Mouse (Mus musculus): Measurements from ENCODE around the gene Srek1ip1.

Srek1ip1 gene

GRCm38 (mm10) chr13:104792184-104792583 lies at the start of gene Srek1ip1:
Gene Srek1ip1 (plus strand): TSS chr13:104792484.
- no peak for DNase-seq (ENCODE audit: low spot score)

GRCm38 (mm10) chr13:104742866-104743265 lies 49.4 kb upstream of the Srek1ip1 start:
- DNase-seq (ENCODE audit: low spot score), result no peak

GRCm38 (mm10) chr13:104747032-104747431 lies 45.3 kb upstream of the Srek1ip1 start:
- DNase-seq (ENCODE audit: low spot score), result no peak

DNA sequence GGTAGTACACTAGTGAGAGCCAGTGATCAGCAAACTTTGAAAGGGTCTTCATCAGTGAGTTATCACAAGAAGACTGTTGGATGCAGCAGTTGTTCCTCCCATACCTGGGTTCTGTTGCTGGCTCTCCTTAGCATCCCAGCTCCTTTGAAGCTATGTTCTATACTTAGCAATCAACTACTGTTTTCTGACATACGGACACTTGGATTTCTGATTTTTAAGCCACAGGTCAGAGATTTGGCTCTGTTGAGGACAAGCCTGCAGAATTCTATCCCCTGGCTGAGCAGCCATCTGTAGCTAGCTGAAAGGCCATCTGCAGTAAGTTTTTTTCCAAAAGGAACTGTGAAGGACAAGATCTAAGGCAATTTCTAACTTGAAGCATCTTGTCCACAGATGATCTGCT lies 32.9 kb upstream of the Srek1ip1 start:
- DNase-seq (ENCODE audit: low spot score), result no peak

GRCm38 (mm10) chr13:104762401-104762800 lies 29.9 kb upstream of the Srek1ip1 start:
- DNase-seq (ENCODE audit: low spot score), result no peak

DNA sequence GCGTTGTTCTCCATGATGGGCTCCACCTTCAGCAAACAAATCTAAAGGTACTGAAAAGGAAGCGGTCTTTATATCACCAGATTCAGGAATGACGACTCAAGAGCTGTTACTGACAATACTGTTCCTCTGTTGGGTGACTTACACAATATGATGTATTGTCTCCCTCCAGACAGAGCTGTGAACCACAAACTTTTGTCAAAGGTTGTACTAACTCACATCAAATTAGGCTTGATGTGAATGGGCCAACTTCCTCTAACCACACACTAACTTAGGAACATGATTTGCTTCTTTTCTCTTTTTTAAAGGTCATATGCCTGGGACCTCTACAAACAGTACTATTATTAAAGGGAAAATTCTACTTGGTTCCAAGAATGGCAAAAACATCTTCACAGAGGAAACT lies 29.1 kb upstream of the Srek1ip1 start:
- DNase-seq (ENCODE audit: low spot score), result no peak

DNA sequence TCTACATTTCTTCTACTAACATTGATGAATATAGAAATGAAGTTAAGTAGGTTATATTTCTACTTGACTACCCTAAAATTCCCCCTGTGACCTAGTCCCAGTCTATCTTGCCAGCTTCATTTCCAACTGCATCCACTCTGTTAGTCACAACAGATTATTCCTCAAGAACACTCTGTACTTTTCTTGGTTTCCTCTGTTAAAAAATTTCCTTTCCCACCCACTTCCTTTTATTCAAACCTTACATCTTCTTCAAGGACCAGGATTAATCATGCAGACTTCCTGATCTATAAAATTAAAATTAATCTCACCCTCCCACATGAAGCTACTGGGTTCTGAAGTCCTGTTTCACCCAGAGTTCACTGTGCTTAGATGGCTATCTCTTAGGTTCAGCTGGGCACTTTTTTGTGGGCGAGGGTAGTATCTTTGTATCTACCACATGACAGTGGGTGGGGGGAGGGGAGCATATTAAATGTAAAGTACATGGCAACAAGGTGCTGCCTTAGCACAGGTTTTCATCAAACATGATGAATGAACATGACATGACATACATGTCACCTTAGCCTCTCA lies 13.1 kb upstream of the Srek1ip1 start:
- no peak for DNase-seq (ENCODE audit: low spot score)

- DNase-seq (ENCODE audit: low spot score), result no peak
Measured at GRCm38 (mm10) chr13:104787260-104787659, 5.0 kb upstream of the Srek1ip1 start.

DNA sequence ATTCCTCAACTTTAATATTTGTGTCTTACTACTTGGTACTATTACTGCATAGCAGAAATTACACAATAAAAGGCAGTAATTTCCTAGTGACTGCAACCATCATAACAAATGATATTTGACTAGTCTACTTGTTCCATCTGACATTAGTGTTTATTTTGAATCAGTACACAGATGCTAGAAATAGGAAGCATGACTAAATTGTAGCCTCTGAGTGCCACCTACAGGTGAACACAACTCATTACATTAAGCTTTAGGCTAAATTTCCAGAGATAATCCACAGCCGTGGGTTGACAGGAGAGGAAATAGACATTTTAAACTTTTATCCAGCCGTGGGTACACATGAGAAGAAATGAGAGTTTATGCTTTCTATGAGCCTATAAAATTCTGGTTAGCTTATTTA lies 2.6 kb upstream of the Srek1ip1 start:
- no peak for DNase-seq (ENCODE audit: low spot score)

DNA sequence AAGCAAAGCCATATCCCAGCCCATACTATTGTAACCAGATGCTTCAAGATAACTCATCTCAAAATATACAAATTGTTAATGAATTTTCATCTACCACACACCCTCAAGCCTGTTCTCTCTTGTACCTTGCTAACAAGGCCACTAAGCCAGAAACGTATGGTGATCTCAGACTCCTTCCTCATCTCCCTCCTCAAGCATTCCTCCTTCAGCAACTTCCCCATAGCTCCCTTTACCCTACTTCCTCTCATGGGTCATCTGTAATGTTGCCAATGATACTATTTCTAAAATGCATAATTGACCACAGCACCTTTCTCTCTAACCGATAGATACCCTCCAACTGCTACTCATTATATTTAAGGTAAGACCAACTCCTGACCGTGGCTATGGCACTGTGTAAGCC lies 2.1 kb downstream of the Srek1ip1 start:
- DNase-seq (ENCODE audit: low spot score), result no peak

DNA sequence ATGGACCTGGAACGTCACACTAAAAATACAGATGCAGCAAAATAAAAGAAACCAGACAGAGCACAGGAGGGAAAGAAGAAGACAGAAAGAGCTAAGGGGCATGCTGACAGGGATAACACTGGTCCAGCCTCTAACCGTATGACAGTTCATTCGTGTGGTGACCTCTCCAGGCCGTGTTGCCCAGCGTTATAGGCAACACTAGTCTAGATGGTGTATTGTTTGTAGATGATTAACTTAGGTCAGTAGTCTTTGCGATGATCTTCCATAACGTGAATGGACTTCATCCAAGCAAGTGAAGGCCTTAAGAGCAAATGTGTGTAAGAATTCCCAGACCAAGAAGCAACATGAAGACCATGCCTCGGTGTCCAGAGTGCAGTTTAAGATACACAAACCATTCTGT lies 6.8 kb downstream of the Srek1ip1 start:
- no peak for DNase-seq (ENCODE audit: low spot score)

DNA sequence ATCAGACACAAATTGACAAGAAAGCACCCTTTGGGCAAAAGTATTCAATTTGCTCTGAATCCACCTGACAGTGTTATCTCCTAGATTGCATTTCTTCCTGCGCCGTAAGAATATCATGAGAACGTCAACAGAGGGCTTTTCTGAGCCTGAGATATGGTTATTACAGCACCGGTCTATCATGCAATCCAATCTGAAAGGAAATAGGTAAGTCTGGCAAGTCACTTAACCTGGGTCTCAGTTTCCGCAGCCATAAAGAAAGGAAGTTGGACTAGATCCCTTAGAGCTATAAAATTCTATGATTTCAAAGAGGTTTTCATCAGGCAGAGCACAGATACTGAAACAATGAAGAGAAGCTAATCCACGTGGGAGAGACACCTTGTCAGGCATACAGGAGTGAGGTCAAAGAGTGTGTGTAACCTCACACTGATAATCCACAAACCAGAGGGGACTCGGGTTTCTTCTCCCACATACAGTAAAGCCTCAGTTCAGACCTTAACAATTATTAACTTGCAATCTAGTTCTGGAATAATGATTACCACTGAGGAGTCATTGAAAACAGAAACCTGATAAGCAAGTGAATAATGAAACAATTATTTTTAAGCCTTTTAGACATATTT lies 7.4 kb downstream of the Srek1ip1 start:
- no peak for DNase-seq (ENCODE audit: low spot score)

DNA sequence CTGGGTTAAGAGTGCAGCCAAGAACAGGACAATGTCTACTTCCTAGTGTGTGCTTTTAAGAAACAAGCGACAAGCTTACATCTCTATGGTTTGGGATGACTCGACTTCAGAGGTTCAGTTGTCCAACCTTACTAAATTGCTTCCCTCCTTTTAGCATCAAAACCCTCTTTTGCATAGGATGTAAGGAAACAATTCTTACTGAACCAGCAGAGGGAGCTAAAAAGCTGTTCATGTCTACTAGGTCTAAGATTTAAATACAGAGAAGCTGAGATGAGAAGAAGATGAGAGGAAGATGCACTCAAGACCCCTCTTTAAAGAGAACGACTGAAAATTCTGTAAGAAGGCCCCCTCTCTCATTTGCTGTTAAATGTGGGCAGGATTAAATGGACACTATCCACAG lies 13.4 kb downstream of the Srek1ip1 start:
- no peak for DNase-seq (ENCODE audit: low spot score)

GRCm38 (mm10) chr13:104816270-104816634 lies 24.0 kb downstream of the Srek1ip1 start:
- DNase-seq (ENCODE audit: low spot score), result no peak

- peak; percentile 79 for DNase-seq (ENCODE audit: low spot score)
Measured at GRCm38 (mm10) chr13:104816635-104817571, 24.6 kb downstream of the Srek1ip1 start, which contains the start of gene Cwc27. Gene Cwc27 (minus strand): TSS chr13:104817142.

- no peak for DNase-seq (ENCODE audit: low spot score)
Measured at GRCm38 (mm10) chr13:104817696-104818095, 25.4 kb downstream of the Srek1ip1 start.

- no peak for DNase-seq (ENCODE audit: low spot score)
Measured at GRCm38 (mm10) chr13:104821192-104821591, 28.9 kb downstream of the Srek1ip1 start.

GRCm38 (mm10) chr13:104821908-104822307 lies 29.6 kb downstream of the Srek1ip1 start:
- DNase-seq (ENCODE audit: low spot score), result no peak

GRCm38 (mm10) chr13:104822411-104822838 lies 30.1 kb downstream of the Srek1ip1 start:
- DNase-seq (ENCODE audit: low spot score), result peak; percentile 33

- DNase-seq (ENCODE audit: low spot score), result no peak
Measured at GRCm38 (mm10) chr13:104825470-104825869, 33.2 kb downstream of the Srek1ip1 start.

DNA sequence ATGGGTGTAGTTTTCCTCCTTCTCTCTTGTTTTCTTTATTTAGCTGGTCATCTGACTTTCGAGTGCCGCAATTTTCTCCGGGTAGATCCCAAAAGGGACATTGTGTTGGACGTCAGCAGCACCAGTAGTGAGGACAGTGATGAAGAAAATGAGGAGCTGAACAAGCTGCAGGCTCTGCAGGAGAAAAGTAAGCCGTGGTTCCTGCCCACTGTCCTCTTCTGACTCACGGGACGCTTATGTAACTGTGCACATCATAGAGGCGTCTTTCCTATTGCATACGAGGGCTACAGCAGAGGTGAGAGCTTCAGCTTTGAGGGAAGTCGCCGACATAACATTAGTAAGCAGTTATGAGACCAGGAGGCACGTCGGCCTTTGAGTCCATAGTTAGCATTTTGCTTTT lies 40.5 kb downstream of the Srek1ip1 start:
- no peak for DNase-seq (ENCODE audit: low spot score)

DNA sequence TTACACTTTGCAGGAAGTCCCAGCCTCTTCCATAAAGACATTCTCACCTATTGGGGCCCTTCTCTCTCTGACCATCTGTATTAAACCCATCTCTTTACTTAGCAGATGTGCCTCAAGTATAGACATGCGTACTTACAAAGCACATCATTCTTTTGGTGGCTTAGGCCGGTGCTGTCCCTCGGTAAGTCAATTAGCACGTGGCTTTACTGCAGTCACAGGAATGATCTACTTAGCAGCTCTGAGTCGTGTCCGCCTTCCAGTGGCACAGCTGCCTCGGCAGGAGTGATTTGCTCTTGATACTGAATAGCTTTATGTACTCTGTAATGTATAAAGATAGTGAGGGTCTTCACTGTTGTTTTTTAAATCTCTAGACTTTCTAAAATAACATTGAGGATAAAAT lies 45.3 kb downstream of the Srek1ip1 start:
- DNase-seq (ENCODE audit: low spot score), result no peak

- no peak for DNase-seq (ENCODE audit: low spot score)
Measured at GRCm38 (mm10) chr13:104841937-104842336, 49.7 kb downstream of the Srek1ip1 start.
